Mouse (Mus musculus) G1E-ER4 (cell line): ENCODE results near the gene Hist1h2bl. TPM values are rescaled to one million over a fixed set of nuclear protein-coding genes. Genes with fewer than 3 reads are reported as not detected.
"Not testable (repeated sequence)": the region's sequence is repeated elsewhere in the genome, so short reads cannot be mapped to it uniquely, and the experiment has no call there.

Experiments used
- GATA1 ChIP-seq: IDR thresholded peaks from one replicate; pipeline ENCODE4 v1.8.0; 2012; ENCODE audit warnings: low read length, inconsistent platforms
- polyA plus RNA-seq: library from polyadenylated mRNA; stranded (reverse); fragments of >175 nt; gene quantifications from 2 replicates; pipeline ENCODE4 v1.2.3, GENCODE M21; 2012

Gene Hist1h2bl
- polyA plus RNA-seq, 1 experiment: 10.6 TPM

DNA sequence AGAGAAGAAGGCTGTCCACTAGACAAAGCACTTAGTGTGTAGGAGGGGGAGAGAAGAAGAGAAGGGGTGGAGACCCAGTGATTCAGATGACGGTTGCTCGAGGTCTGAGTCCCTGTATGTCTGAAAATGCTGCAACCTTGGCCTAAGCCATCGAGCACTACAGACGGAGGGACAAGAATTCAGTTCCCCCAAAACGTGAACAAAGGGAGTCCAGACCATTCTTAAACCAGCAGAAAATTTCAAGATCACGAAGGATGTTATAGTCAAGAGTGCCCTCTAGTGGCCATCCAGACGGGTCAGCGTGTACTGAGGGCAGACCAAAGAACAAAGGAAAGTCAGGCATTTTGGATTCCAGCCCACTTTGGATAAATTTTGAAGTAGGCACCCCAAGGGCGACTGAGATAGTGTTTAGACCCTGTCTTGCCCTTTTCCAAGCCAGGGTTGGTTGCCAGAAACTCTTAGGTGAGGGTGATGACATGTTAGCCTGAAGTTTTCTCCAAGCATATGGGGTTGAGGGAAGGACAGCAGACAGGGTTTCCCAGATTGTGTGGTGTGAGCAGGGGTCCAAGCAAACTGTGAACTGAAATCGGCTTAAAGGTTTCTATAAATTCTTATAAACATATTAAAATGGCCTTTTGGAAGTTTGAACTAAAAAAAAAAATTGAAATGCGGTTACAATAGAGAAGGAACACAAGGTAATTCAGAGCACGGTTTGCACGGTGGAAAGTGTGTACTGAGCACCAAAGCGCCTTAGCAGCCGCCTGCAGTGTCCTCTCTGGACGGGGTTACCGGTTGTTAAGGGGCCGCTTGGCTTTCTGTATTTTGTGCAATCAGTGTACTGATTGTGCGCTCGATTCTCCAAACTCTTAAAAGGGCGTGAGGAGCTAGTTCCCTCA lies 18.3 kb upstream of the Hist1h2bl start:
- TF ChIP-seq GATA1: no peak

DNA sequence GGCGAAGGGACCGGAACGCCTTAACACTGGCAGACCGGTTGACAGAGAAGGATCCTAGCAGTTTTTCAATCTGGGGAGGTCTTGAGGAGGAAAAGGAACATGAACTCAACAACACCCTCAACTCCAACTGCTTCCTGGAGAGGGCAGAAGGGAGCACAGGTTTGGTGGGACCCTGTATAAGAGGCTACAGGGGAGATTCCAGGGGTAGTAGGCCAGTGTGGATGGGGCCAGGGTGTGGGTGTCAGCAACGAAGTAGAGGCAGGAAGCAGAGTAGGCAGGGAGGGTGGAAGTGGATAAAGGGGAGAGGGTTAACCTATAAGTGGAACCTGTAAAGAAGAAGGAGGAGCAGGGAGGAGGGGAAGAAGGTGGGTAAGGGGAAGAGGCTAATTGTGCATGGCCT lies 17.5 kb upstream of the Hist1h2bl start:
- no peak for TF ChIP-seq GATA1

DNA sequence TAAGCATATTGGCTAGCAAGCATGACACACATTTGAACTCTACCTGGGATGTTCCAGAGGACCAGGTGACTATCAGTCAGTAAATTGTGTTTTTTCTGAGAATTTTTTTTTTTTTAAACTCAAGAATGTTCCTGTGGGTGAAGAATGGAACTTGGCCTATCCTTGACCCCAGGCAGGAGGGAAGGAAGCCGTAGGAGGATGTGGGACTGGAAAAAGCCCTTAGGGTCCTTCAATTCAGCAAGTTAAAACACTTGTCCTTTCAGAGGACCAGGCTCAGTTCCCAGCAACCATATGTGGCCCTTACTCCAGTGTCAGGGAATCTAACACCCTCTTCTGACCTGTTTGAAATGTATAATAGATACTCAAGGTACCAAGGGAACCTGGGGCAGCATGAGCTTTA lies 13.6 kb upstream of the Hist1h2bl start:
- TF ChIP-seq GATA1: no peak

DNA sequence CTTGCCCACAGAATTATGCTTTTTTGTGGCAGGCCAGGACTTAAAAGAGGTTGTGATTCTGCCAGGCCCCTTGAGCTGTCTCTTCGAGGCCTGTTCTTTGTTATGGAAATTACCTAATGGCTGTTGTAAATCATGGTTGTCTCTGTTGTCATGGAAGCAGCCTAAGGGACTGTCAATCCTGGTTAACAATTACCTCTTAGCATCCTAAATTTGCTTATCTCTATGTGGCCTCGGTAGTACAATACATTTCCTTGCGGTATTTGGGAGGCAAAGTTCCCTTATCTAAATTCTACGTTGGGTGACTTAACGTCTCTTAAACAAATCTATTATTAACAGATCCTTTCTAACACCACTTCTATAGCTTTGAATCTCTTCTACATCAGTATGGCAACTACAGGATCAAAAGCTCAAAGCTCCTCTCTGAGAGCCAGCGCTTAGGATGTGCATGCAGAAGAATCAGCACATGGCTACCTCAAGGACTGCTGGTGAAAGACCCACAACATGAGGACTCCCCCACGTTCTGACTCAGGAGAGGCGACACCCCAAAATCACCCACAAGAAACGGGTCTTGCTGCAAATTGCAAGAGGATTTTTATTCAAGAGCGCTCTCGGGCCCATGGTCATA lies 12.1 kb upstream of the Hist1h2bl start:
- TF ChIP-seq GATA1: no peak

DNA sequence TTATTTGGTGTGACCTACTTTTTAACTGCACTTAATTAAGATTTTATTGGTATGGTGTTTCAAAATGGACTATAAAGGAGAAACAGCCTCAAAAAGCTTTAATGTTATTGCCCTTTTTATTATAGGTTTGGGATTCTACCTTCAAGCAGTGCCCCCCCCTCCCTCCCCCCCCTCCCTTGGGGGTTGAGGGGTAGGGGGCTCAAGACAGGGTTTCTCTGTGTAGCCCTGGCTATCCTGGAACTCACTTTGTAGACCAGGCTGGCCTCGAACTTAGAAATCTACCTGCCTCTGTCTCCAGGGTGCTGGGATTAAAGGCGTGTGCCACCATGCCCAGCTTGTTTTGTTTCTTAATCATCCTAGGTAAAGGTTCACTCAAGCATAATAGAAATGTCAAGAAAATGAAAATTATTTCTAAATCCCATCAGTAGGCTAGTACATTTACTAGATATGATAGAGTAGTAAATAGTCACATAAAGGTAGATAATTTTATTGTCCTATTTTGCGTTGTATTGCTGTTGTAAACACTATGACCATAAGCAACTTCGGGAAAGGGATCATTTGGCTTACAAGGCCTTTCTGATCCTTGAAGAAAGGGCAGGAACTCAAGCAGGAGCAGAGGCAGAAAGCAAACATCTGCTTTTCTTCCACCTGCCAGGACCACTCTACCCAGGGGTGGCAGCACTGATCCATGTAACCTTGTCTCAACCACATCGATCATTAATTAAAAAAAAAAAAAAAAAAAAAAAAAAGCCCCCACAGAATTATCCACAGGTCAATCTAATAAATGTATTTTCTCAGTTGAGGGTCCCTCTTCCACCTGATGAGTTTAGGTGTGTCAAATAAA lies 7.3 kb upstream of the Hist1h2bl start:
- no peak for TF ChIP-seq GATA1

DNA sequence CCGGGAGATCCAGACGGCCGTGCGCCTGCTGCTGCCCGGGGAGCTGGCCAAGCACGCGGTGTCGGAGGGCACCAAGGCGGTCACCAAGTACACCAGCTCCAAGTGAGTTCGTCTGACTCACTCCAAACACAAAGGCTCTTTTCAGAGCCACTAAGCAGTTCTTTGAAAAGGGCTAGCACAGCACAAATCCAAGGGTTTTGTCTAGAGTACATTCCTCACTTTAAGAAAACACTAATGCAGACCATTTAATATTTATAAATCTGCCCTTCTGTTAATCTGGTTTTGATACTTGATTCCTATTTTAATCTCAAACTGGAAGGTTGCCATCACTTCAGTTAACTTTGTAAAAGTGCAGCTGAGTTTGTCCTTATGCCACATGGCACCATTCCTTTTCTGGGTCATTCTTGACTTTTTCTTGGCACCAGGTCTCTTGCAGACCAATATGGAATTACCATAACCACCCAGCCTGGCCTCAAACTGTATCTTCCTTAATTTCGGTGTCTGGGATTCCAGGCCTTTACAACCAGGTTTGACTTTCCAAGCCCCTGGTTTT lies 6.5 kb upstream of the Hist1h2bl start:
- TF ChIP-seq GATA1: no peak

DNA sequence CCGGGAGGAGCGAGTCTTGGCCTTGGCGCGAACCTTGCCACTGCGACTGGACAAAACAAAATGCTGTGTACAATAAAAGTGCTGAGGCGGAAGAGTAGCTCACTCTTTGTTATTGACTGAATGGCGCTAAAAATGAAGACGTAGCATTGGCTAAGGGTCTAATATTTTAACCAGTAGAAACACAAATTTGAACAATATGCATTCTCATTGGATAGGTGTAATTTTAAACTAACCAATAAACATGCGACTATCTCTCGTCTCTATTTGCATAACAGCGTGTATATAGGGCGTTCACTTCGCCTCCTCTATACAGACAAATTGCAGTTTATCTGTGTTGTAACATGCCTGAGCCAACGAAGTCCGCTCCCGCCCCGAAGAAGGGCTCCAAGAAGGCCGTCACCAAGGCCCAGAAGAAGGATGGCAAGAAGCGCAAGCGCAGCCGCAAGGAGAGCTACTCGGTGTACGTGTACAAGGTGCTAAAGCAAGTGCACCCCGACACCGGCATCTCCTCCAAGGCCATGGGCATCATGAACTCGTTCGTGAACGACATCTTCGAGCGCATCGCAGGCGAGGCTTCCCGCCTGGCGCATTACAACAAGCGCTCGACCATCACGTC lies 5.9 kb upstream of the Hist1h2bl start, which contains the start of gene Hist1h2bm:
TSS of gene Hist1h2bm (plus strand) at position 288 of the 616 bp plus-strand sequence.
- not testable (repeated sequence) for TF ChIP-seq GATA1

DNA sequence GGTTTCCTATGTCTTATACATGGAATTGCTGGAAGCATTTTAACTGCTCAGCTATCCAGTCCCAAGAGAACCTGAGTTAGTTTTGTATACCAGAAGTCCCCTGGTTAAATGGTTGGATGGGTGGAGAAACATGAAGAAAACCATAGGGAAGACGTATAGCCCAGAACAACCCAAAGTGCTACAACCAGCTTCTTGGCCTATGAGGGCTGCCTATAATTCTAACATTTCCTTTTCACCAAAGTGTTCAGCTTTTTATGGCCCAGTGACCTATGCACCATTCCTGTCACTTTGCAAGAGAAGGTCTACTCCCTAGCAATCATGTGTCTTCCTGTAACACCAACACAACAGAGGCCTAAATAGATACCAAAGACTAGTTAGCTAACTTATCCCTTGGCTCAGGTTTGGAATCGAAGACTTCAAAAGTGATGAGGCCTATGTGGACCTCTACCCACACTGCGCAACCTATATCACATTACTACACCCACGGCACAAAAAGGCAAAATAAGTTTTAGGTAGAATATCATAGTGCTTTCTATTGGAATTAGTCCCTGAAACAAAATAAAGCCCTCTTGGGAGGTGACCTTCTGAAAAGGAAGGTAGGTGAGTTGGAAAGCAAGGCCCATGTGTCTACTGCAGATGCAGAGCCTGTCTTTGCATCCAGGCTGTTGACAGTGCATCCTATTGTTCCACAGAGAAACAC lies 2.6 kb upstream of the Hist1h2bl start:
- TF ChIP-seq GATA1: no peak

DNA sequence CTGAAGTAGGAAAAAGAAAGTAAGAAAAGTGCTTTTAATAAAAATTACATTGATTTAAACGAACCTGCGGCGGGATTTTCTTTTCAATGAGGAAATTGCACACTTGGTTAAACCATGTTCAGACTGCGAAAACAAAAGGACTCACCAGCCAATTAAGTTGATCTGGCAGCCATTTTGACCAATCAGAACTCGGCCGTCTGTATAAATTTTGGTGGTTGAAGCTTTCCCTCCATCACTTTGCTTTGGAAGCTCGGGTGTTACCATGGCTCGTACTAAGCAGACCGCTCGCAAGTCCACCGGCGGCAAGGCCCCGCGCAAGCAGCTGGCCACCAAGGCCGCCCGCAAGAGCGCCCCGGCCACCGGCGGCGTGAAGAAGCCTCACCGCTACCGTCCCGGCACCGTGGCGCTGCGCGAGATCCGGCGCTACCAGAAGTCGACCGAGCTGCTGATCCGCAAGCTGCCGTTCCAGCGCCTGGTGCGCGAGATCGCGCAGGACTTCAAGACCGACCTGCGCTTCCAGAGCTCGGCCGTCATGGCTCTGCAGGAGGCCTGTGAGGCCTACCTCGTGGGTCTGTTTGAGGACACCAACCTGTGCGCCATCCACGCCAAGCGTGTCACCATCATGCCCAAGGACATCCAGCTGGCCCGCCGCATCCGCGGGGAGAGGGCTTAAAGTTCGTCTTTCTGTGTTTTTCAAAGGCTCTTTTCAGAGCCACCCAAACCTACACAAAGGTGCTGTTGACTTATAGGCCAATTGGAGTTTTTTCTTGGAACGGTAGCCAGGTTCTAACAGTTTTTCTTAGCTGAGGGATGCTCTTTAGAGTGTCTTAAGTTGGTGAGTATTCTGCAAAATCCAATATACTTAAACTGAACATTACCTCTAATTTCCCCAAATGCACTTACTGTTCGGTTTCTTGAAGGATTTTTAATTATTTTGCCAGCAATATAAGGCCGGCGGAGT lies 1.7 kb upstream of the Hist1h2bl start, which contains the start of gene Hist1h3h:
TSS of gene Hist1h3h (plus strand) at position 263 of the 961 bp plus-strand sequence.
- TF ChIP-seq GATA1: not testable (repeated sequence)

DNA sequence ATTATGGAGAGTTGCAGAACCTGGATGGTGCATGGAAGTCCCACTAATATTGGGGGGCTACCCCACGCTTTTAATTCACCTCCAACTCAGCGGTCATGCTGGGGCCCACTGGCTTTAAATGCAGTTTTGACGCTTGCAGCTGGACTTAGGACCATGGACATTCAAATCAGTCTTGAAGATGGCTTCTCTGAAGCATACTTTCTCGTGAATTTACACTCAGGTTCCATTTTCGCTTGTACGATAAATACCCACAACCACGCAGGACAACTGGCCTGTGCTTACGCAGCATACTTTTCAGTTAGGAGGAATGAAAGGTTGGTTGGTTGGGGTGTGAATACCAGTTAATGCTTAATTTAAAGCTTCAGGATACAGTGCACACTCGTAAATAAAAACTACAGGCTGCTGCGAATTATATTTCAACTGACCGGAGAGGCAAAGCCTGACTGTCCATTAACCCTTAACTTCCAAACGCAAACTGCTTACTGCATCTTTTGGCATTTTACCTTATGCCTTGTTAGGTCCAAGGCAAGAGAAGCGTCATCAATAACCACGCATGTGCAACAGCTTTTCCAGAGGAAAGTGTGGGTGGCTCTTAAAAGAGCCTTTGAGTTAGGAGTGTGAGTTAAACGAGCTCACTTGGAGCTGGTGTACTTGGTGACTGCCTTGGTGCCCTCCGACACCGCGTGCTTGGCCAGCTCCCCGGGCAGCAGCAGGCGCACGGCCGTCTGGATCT lies 646 bp downstream of the Hist1h2bl start:
- TF ChIP-seq GATA1: no peak

DNA sequence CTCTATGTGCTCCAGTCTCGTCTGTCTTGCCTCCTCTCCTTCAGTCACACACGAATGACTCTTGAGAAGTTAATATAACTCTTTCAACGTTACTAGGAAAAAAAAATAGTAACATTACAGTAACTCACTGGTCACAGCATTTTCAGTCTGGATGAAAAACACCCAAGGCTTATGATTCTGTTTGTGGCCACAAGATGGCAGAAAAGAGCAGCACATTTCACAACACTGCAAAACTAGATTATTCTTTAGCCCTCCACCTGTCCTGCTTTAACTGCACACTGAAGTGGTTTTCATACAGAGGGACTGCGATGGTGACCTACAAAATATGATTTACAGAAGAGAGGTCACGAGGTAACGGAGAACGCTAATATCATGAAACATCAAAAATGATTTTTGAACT lies 1.2 kb downstream of the Hist1h2bl start:
- TF ChIP-seq GATA1: no peak

DNA sequence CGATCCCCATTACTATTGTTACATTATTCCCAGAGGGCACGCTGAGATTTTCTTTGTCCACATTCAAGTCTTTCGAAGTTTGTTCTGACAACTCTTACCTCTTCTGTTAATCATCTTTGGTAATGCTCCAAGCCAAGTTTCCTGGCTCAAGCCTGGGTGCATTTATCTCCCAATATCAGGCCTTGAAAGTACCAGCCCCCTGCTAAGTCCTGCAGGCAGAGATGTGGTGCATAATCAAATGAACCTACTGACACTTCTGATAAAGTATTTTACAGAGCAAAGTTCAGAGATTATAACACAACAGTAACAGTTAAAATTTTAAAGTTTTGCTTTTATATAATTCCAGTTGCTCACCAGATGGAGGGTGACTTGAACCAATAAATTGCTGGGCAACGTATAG lies 4.2 kb downstream of the Hist1h2bl start:
- TF ChIP-seq GATA1: no peak
